Mouse (Mus musculus): ENCODE data around the gene Mllt11. TPM values are rescaled to one million over a fixed set of nuclear protein-coding genes. Genes with fewer than 3 reads are reported as not detected.

The Mllt11 gene
- polyA plus RNA-seq, 1 experiment from 2014 or later = 24.9 TPM

DNA sequence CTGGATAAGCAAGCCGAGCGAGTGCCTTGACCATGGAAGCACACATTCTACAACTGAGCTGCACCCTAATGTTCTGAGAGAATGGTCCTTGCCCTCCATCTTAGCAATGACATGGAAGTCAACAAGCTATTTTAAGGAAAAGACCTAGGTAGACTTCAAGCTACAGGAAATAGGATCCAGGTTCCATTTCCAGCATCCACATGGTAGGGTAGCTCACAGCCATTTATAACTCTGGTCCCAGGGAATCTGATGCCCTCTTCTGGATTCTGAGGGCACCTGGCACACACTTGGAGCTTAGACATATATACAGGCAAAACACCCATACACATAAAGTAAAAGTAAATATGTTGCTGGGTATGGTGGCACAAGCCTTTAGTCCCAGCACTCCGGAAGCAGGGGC lies 34.1 kb upstream of the Mllt11 start:
- WGBS = 84% methylated on average over 3 of the region's 3 CpGs

GRCm38 (mm10) chr3:95264724-95265123 lies 32.8 kb upstream of the Mllt11 start:
- Histone ChIP-seq H3K4me2 (replicated peaks) (no peak overlapping the region), H3K27ac (no peak overlapping the region), H3K9ac (no peak overlapping the region), H3K4me3 (no peak overlapping the region), H3K27me3 (no peaks in the 10 kb centered on the region), H3K9me3 (no peaks in the 10 kb centered on the region), H3K36me3 (peaks cover 55% of the 10 kb centered on the region), H3K4me1 (no peaks in the 10 kb centered on the region)
- 79% methylated on average over 1 of the region's 1 CpGs for WGBS
- no peak for ATAC-seq (ENCODE audit: insufficient number of reproducible peaks, insufficient read depth, low FRiP score, low TSS enrichment)

More for the DNA sequence above, 34.1 kb upstream of the Mllt11 start:
- Histone ChIP-seq H3K9me3 (no peaks in the 10 kb centered on the region), H3K36me3 (peaks cover 51% of the 10 kb centered on the region), H3K4me2 (replicated peaks) (no peak overlapping the region), H3K27me3 (no peaks in the 10 kb centered on the region), H3K4me3 (no peak overlapping the region), H3K4me1 (no peaks in the 10 kb centered on the region), H3K27ac (no peak overlapping the region), H3K9ac (no peak overlapping the region)
- ATAC-seq (ENCODE audit: insufficient number of reproducible peaks, insufficient read depth, low FRiP score, low TSS enrichment) = no peak

- Histone ChIP-seq H3K27me3 (no peaks in the 10 kb centered on the region), H3K27ac (no peak overlapping the region), H3K4me2 (replicated peaks) (no peak overlapping the region), H3K4me1 (no peaks in the 10 kb centered on the region), H3K9ac (no peak overlapping the region), H3K36me3 (peaks cover 59% of the 10 kb centered on the region), H3K9me3 (no peaks in the 10 kb centered on the region), H3K4me3 (no peak overlapping the region)
- no peak for ATAC-seq (ENCODE audit: insufficient number of reproducible peaks, insufficient read depth, low FRiP score, low TSS enrichment)
- WGBS = 43% methylated on average over 11 of the region's 11 CpGs
Measured at GRCm38 (mm10) chr3:95263089-95263739, 31.2 kb upstream of the Mllt11 start.

GRCm38 (mm10) chr3:95261975-95262374 lies 30.0 kb upstream of the Mllt11 start:
- H3K27ac ChIP-seq = no peak overlapping the region
- no peak overlapping the region for H3K9ac ChIP-seq
- peaks cover 57% of the 10 kb centered on the region for H3K36me3 ChIP-seq

GRCm38 (mm10) chr3:95256931-95257330 lies 25.0 kb upstream of the Mllt11 start:
- Histone ChIP-seq H3K4me3 (no peak overlapping the region), H3K4me2 (replicated peaks) (no peak overlapping the region), H3K27me3 (no peaks in the 10 kb centered on the region), H3K4me1 (no peaks in the 10 kb centered on the region), H3K9me3 (no peaks in the 10 kb centered on the region), H3K27ac (no peak overlapping the region), H3K36me3 (peaks cover 72% of the 10 kb centered on the region), H3K9ac (no peak overlapping the region)
- ATAC-seq (ENCODE audit: insufficient number of reproducible peaks, insufficient read depth, low FRiP score, low TSS enrichment) = no peak
- 86% methylated on average over 5 of the region's 5 CpGs for WGBS

More at GRCm38 (mm10) chr3:95261975-95262374, 30.0 kb upstream of the Mllt11 start:
- Histone ChIP-seq H3K4me2 (replicated peaks) (no peak overlapping the region), H3K27me3 (no peaks in the 10 kb centered on the region), H3K4me3 (no peak overlapping the region), H3K9me3 (no peaks in the 10 kb centered on the region), H3K4me1 (no peaks in the 10 kb centered on the region)
- 80% methylated on average over 4 of the region's 4 CpGs for WGBS
- no peak for ATAC-seq (ENCODE audit: insufficient number of reproducible peaks, insufficient read depth, low FRiP score, low TSS enrichment)

GRCm38 (mm10) chr3:95250783-95251424 lies 18.9 kb upstream of the Mllt11 start, which contains the start of gene Bnipl:
TSS of gene Bnipl (minus strand) at chr3:95251193.
- WGBS = 47% methylated on average over 7 of the region's 7 CpGs
- H3K4me1 ChIP-seq = no peaks in the 10 kb centered on the region
- H3K36me3 ChIP-seq = peaks cover 39% of the 10 kb centered on the region
- H3K4me2 ChIP-seq (replicated peaks) = 0 out of 2 replicates have a peak within 1 kb of the TSS, but pooled peaks have one; percentile 13
- no peaks in the 10 kb centered on the region for H3K27me3 ChIP-seq
- no peak within 1 kb of the TSS for H3K27ac ChIP-seq
- H3K9ac ChIP-seq = no peak within 1 kb of the TSS
- peak; percentile 72 for ATAC-seq (ENCODE audit: insufficient number of reproducible peaks, insufficient read depth, low FRiP score, low TSS enrichment)
- no peak within 1 kb of the TSS for H3K4me3 ChIP-seq
- no peaks in the 10 kb centered on the region for H3K9me3 ChIP-seq

DNA sequence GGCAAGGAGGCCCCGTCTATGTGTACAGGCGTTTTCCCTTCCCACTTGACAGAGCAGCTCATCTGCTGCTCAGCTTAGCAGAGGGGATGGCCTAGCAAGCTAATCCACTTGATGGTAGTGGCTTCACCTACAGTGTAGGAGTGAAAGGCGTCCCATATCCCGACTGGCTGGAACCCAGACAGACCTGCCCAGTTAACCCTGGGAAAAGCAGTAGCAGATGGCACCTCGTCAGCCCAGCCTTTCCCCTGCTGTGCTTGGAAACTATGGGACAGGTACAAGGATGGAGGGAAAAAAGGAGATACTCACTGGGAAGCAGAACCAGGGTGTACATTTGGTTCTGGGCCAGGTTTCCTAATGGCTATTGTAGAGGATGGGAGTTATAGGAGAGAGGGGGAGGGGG lies 18.4 kb upstream of the Mllt11 start:
- Histone ChIP-seq H3K36me3 (peaks cover 33% of the 10 kb centered on the region), H3K4me3 (no peak overlapping the region), H3K4me2 (replicated peaks) (no peak overlapping the region), H3K4me1 (no peaks in the 10 kb centered on the region), H3K27ac (no peak overlapping the region), H3K9ac (no peak overlapping the region), H3K27me3 (no peaks in the 10 kb centered on the region), H3K9me3 (no peaks in the 10 kb centered on the region)
- no peak for ATAC-seq (ENCODE audit: insufficient number of reproducible peaks, insufficient read depth, low FRiP score, low TSS enrichment)
- 78% methylated on average over 5 of the region's 5 CpGs for WGBS

DNA sequence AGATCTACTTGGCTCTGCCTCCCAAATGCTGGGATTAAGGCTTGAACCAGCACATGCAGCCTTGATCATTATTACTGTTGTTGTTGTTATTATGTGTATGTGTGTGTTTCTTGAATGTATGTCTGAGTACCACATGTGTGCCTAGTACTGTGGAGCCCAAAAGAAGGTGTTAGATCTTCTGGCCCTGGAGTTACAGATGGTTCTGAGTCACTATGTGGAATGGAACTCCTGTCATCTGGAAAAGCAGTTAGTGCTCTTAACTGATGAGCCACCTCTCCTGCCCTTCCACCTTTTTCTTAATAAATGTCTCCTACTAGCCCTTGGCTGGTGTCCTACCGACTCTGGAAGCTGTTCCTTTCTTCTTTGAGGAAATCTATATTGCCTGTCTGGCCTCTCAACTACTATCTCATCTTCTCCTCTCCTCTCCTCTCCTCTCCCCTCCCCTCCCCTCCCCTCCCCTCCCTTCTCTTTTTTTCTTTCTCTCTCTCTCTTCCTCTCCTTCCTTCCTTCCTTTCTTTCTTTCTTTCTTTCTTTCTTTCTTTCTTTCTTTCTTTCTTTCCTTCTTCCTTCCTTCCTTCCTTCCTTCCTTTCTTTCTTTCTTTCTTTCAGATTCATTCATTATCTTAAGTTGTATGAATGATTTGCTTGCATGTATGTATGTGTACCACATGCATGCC lies 15.8 kb upstream of the Mllt11 start:
- Histone ChIP-seq H3K9ac (no peak overlapping the region), H3K27me3 (no peaks in the 10 kb centered on the region), H3K36me3 (peaks cover 9% of the 10 kb centered on the region; the same call in 1 of the 2 replicates), H3K4me3 (no peak overlapping the region), H3K4me1 (no peaks in the 10 kb centered on the region), H3K27ac (no peak overlapping the region), H3K4me2 (replicated peaks) (no peak overlapping the region), H3K9me3 (no peaks in the 10 kb centered on the region)
- ATAC-seq (ENCODE audit: insufficient number of reproducible peaks, insufficient read depth, low FRiP score, low TSS enrichment) = no peak
- WGBS = 88% methylated on average over 1 of the region's 1 CpGs

DNA sequence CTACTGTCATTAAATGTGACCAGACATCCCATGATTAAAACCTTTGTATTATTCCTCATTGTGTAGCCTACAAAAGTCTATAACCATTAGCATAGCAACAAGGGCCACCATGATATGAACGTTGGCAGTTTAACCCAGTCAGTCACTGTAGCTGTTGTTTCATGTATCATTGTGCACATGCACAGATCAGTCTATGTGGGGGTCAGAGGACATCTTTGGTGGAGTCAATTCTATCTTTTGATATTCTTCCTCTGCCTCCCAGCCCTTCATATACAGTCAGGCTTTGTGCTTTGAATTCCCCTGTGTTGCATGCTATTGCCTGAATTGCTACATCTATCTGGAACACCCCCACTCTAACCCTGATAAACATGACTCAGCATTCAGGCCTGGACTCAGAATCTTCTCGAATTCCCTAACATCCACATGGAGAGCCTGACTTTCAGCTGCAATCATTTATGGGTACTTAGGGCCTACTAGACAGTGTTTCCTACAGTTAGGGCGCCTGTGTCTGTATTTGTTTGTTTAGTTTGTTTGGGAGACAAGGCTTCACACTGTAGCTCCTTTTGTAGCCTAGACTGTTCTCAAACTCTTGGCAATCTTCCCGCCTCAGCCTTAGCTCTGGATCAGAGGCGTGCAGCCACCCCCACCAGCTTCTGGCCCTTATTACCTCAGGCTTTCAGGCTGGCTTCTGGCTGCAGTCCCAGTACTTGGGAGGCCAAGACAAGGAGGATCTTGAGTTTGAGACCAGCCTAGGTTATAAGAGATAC lies 14.7 kb upstream of the Mllt11 start:
- Histone ChIP-seq H3K4me1 (no peaks in the 10 kb centered on the region), H3K4me2 (replicated peaks) (no peak overlapping the region), H3K27ac (no peak overlapping the region), H3K9me3 (no peaks in the 10 kb centered on the region), H3K4me3 (no peak overlapping the region), H3K27me3 (no peaks in the 10 kb centered on the region), H3K36me3 (no peaks in the 10 kb centered on the region), H3K9ac (no peak overlapping the region)
- 80% methylated on average over 5 of the region's 5 CpGs for WGBS
- ATAC-seq (ENCODE audit: insufficient number of reproducible peaks, insufficient read depth, low FRiP score, low TSS enrichment) = no peak

GRCm38 (mm10) chr3:95243086-95243485 lies 11.1 kb upstream of the Mllt11 start:
- WGBS = 82% methylated on average over 2 of the region's 2 CpGs
- no peak overlapping the region for H3K27ac ChIP-seq
- no peaks in the 10 kb centered on the region; the same call in 1 of the 2 replicates for H3K4me1 ChIP-seq
- no peak overlapping the region for H3K4me3 ChIP-seq
- H3K9me3 ChIP-seq = no peaks in the 10 kb centered on the region
- ATAC-seq (ENCODE audit: insufficient number of reproducible peaks, insufficient read depth, low FRiP score, low TSS enrichment) = no peak
- H3K27me3 ChIP-seq = no peaks in the 10 kb centered on the region
- no peak overlapping the region for H3K4me2 ChIP-seq (replicated peaks)
- no peak overlapping the region for H3K9ac ChIP-seq
- H3K36me3 ChIP-seq = peaks cover 8% of the 10 kb centered on the region

GRCm38 (mm10) chr3:95241498-95241897 lies 9.5 kb upstream of the Mllt11 start, which contains the start of gene Gm128:
TSS of gene Gm128 (minus strand) at chr3:95241598.
- H3K4me2 ChIP-seq (replicated peaks) = peak within 1 kb of the TSS; percentile 17
- peak within 1 kb of the TSS; percentile 0; the same call in 1 of the 2 replicates for H3K9ac ChIP-seq
- no peak for ATAC-seq (ENCODE audit: insufficient number of reproducible peaks, insufficient read depth, low FRiP score, low TSS enrichment)

More at GRCm38 (mm10) chr3:95241498-95241897, 9.5 kb upstream of the Mllt11 start, which contains the start of gene Gm128:
- H3K27me3 ChIP-seq = no peaks in the 10 kb centered on the region
- no peak within 1 kb of the TSS for H3K27ac ChIP-seq
- WGBS = 83% methylated on average over 7 of the region's 7 CpGs
- H3K4me3 ChIP-seq = no peak within 1 kb of the TSS
- peaks cover 18% of the 10 kb centered on the region for H3K36me3 ChIP-seq
- no peaks in the 10 kb centered on the region for H3K9me3 ChIP-seq
- no peaks in the 10 kb centered on the region; the same call in 1 of the 2 replicates for H3K4me1 ChIP-seq
